Mouse (Mus musculus) lung, embryonic 16.5 days (tissue): ENCODE data around the gene Map1s. TPM values are rescaled to one million over a fixed set of nuclear protein-coding genes. Genes with fewer than 3 reads are reported as not detected.

ENCODE experiments used
- ATAC-seq: fragments of 200-750 bp; cut with Nextera tagmentation; 2 replicates; pipeline ENCODE4 v1.8.0; 2017; ENCODE audit warnings: low read depth, mild to moderate bottlenecking, moderate library complexity
- H3K27ac ChIP-seq: fragments of 300-500 bp; sonication (generic); 2 replicates; pipeline ENCODE4 v1.5.1; 2014; ENCODE audit warnings: mild to moderate bottlenecking, control low read depth, low read length
- H3K27me3 ChIP-seq: fragments of 300-500 bp; sonication (generic); 2 replicates; pipeline ENCODE4 v1.6.1; 2014; ENCODE audit warnings: low read depth, low read length, mixed read lengths; ENCODE audit not compliant: control insufficient read depth, insufficient read depth
- H3K36me3 ChIP-seq: fragments of 300-500 bp; sonication (generic); 2 replicates; pipeline ENCODE4 v1.6.1; 2014; ENCODE audit warnings: low read length; ENCODE audit not compliant: control insufficient read depth, insufficient read depth
- H3K4me1 ChIP-seq: fragments of 300-500 bp; sonication (generic); replicated peaks from 2 replicates; pipeline ENCODE4 v1.6.1; 2014; ENCODE audit warnings: low read length, mixed read lengths; ENCODE audit not compliant: control insufficient read depth, insufficient read depth
- H3K4me2 ChIP-seq: fragments of 300-500 bp; sonication (generic); 2 replicates; pipeline ENCODE4 v1.6.1; 2014; ENCODE audit warnings: low read depth, low read length, control low read depth
- H3K4me3 ChIP-seq: fragments of 300-500 bp; sonication (generic); 2 replicates; pipeline ENCODE4 v1.5.1; 2014; ENCODE audit warnings: mild to moderate bottlenecking, low read length, control low read depth
- H3K9ac ChIP-seq: fragments of 300-500 bp; sonication (generic); 2 replicates; pipeline ENCODE4 v1.6.1; 2014; ENCODE audit warnings: low read length, control low read depth
- H3K9me3 ChIP-seq: fragments of 300-500 bp; sonication (generic); 2 replicates; pipeline ENCODE4 v1.6.1; 2016; ENCODE audit warnings: low read length; ENCODE audit not compliant: control insufficient read depth
- WGBS: fragments of 180-500 bp; shearing (Covaris S2); extraction: QIAGEN DNeasy Blood & Tissue Kit; methylation state at CpG from one replicate; pipeline ENCODE4 v1.1.7; 2014; 5-methylcytosine and 5-hydroxymethylcytosine counted together
- polyA plus RNA-seq: library from polyadenylated mRNA; unstranded; fragments of >200 nt; fragmentation: Nextera tagmentation; extraction: Ambion mirVana; gene quantifications from 2 replicates; pipeline ENCODE4 v1.2.1, GENCODE M21; 2015

Gene Map1s
- polyA plus RNA-seq, 1 experiment from 2014 or later = 49.2 TPM

DNA sequence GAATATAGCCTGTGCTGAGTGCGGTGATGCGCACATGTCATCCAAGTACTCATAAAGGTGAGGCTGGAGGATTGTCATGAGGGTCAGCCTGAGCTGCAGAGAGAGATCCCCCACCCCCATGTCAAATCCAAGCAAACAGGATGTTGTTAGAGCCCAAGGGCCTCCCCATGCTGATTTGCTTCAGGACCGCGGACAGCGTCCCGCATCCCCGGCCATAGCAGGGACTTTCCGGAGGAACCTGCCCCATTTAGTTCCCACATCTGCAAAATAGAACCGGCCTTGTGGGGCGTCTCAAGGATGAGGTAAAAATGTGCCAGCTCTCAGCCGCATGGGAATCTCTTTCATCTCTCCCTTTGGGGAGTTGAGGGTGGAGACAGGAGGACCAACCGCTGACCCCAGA is 20.1 kb upstream of the Map1s start:
- Histone ChIP-seq H3K4me2 (no peak overlapping the region), H3K9me3 (no peaks in the 10 kb centered on the region), H3K9ac (no peak overlapping the region), H3K4me3 (no peak overlapping the region), H3K4me1 (no peaks in the 10 kb centered on the region; the same call in none of the 2 replicates), H3K36me3 (no peaks in the 10 kb centered on the region), H3K27me3 (peaks cover 2% of the 10 kb centered on the region; the same call in 1 of the 2 replicates), H3K27ac (no peak overlapping the region)
- ATAC-seq = no peak
- WGBS = 15% methylated on average over 12 of the region's 12 CpGs

GRCm38 (mm10) chr8:70887669-70888068 is 18.1 kb upstream of the Map1s start:
- Histone ChIP-seq H3K9me3 (no peaks in the 10 kb centered on the region), H3K36me3 (no peaks in the 10 kb centered on the region), H3K27ac (no peak overlapping the region), H3K4me3 (no peak overlapping the region), H3K4me2 (no peak overlapping the region), H3K9ac (no peak overlapping the region), H3K4me1 (peaks cover 7% of the 10 kb centered on the region), H3K27me3 (peaks cover 23% of the 10 kb centered on the region)
- WGBS = 2% methylated on average over 16 of the region's 18 CpGs
- no peak for ATAC-seq

DNA sequence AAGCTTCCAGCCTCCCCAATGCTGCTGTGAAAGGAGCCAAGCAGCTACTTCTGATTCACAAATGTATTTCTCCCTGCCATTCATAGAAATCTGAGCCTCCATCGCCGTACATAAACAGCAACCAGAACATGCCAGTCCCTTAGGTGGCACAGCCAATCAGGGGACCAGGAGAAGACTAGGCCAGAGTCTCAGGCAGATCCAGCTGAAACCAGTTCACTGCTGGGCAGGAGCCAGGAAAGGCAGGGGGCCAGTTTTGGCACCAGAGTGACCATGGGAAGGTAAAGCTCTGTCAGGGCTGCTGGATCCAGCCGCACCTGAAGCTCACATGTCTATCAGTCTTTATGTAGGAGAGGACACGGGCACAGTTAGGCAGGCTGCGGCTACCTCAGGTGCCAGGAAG is 15.1 kb upstream of the Map1s start:
- WGBS = 87% methylated on average over 5 of the region's 5 CpGs
- Histone ChIP-seq H3K4me2 (no peak overlapping the region), H3K27ac (no peak overlapping the region), H3K9me3 (no peaks in the 10 kb centered on the region), H3K4me1 (peaks cover 9% of the 10 kb centered on the region), H3K9ac (no peak overlapping the region), H3K4me3 (no peak overlapping the region), H3K36me3 (peaks cover 17% of the 10 kb centered on the region), H3K27me3 (peaks cover 34% of the 10 kb centered on the region)
- ATAC-seq = no peak

DNA sequence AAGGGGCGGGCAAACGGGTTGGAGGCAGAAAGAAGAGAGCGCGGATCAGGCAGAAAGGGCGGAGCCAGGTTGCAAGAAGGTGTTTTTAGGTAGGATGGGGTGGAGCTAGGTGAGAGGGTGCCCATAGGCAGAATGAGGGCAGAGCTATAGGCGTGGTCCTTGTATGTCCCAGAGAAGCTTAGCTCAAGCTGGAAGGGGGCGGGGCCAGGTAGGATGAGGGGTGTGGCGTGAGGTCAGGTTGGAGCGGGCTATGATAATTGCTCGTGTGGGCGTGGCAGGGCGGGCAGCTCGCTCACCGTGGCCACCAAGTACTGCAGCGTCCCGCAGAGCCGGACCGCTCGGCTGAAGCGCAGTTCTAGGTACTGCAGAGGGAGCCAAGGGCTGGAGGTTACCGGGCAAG is 14.4 kb upstream of the Map1s start:
- H3K4me2 ChIP-seq = peak overlapping the region; percentile 25; the same call in 1 of the 2 replicates
- no peaks in the 10 kb centered on the region for H3K9me3 ChIP-seq
- no peak overlapping the region for H3K27ac ChIP-seq
- H3K9ac ChIP-seq = no peak overlapping the region
- peak; percentile 46 for ATAC-seq
- no peak overlapping the region for H3K4me3 ChIP-seq
- peaks cover 34% of the 10 kb centered on the region for H3K27me3 ChIP-seq
- peaks cover 18% of the 10 kb centered on the region for H3K36me3 ChIP-seq
- 7% methylated on average over 21 of the region's 21 CpGs for WGBS
- peaks cover 16% of the 10 kb centered on the region for H3K4me1 ChIP-seq

DNA sequence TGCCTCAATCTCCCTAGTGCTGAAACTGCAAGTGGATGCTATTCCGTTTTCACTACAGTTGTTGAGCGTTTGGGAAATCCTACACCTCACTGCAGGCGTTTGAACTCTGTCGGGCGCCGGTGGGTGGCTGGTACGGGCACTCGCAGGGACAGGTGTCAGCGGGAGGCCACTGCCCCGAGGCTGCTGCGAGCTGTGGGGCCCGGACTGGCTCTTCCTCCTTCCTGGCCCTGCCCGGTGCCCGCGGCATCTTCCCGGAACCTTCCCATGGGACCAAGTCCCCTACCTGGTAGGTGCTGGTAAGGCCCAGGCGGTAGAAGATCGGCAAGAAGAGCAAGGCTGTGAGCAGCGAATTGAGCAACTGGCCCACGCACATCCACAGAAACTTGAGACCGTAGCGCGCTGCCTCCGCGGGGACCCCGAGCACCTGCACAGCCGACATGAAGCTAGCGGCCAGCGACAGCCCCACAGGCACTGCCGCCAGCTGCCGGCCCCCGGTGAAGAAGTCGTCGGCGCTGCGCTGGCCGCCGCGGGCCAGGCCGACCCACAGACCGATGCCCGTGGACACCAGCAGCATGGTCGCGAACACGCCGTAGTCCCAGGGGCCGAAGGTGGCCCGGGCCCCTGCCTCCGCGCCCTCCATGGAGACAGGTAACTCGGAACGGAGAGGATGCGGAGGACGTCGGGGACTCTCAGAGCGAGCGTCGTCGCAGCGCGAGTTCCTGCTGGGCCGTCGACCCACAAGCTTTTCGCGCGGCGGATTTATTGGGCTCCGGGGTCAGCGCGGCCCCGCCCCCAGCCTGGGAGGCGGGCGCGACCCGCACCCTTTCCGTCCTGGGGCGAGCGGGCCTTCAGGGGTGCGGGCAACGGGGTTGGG is 13.5 kb upstream of the Map1s start, which contains the start of gene Slc5a5:
Slc5a5 (minus strand) TSS at position 736 of the 874 bp plus-strand sequence.
- Histone ChIP-seq H3K36me3 (peaks cover 18% of the 10 kb centered on the region), H3K4me1 (peaks cover 17% of the 10 kb centered on the region), H3K4me3 (peak within 1 kb of the TSS; percentile 24), H3K4me2 (peak within 1 kb of the TSS; percentile 51), H3K9me3 (no peaks in the 10 kb centered on the region), H3K27me3 (peaks cover 34% of the 10 kb centered on the region), H3K27ac (no peak within 1 kb of the TSS), H3K9ac (peak within 1 kb of the TSS; percentile 33; the same call in 1 of the 2 replicates)
- 4% methylated on average over 75 of the region's 80 CpGs for WGBS
- ATAC-seq = no peak

DNA sequence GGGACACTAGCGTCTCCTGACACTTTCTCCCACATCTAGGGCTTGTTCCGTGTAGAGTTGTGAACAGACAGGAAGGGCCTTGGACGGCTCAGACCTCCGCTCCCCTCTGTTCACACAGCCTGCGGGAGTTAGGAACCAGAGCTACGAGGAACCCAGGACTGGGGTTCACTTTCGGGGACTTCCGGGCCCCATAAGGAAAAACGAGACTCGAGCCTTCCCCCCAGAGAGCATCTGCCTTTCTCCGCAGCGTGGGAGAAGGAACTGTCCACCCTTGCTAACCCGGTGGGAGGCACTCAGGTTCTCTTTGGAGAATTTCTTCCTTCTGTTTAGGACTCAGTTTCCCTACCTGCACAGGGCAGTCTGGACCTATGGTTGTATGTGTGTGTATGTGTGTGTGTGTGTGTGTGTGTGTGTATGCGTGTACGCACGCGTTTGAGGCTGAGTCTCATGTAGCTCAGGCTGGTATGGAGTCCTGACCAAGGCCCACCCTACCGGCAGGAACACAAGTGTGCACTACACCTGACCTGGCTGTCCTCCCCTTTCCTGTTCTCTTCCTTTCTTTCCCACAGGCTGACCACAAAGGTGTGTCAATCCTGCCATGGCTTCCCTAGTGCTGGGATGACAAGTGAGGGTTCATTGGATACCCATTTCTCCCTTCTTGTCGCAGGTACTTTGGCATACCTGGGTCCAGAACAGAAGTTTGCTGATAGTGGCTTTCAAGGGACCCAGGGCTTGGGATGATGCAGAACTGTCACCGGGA is 12.7 kb upstream of the Map1s start:
- Histone ChIP-seq H3K9ac (peak overlapping the region; percentile 33; the same call in 1 of the 2 replicates), H3K9me3 (no peaks in the 10 kb centered on the region), H3K36me3 (peaks cover 18% of the 10 kb centered on the region), H3K4me3 (peak overlapping the region; percentile 24), H3K27me3 (peaks cover 34% of the 10 kb centered on the region), H3K4me2 (peak overlapping the region; percentile 51), H3K27ac (no peak overlapping the region), H3K4me1 (peaks cover 17% of the 10 kb centered on the region)
- WGBS = 22% methylated on average over 20 of the region's 20 CpGs
- ATAC-seq = no peak

GRCm38 (mm10) chr8:70893656-70894384 is 11.9 kb upstream of the Map1s start:
- no peak for ATAC-seq
- Histone ChIP-seq H3K27me3 (peaks cover 34% of the 10 kb centered on the region), H3K4me1 (peaks cover 21% of the 10 kb centered on the region), H3K9ac (no peak overlapping the region), H3K4me2 (no peak overlapping the region), H3K36me3 (peaks cover 18% of the 10 kb centered on the region), H3K27ac (no peak overlapping the region), H3K9me3 (no peaks in the 10 kb centered on the region), H3K4me3 (no peak overlapping the region)
- WGBS = 31% methylated on average over 12 of the region's 12 CpGs

DNA sequence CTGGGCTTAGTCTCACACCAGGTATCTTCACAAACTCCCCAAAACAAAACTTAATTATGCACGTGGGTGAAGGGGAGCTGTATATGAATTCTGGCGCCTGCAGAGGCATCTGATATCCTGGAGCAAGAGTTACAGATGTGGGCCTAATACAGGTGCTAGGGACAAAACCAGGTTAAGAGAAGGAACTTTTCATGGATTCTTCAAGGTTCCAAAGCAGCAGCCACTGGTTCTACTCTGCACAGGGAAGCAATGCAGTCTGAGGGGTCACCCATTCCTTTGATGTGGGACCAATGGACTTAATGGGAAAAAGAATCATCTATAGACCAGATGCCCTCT is 11.4 kb upstream of the Map1s start:
- peaks cover 34% of the 10 kb centered on the region for H3K27me3 ChIP-seq

More for the DNA sequence above, 11.4 kb upstream of the Map1s start:
- H3K4me3 ChIP-seq = no peak overlapping the region
- no peak for ATAC-seq
- H3K27ac ChIP-seq = no peak overlapping the region
- H3K36me3 ChIP-seq = peaks cover 18% of the 10 kb centered on the region
- H3K4me2 ChIP-seq = no peak overlapping the region
- peaks cover 21% of the 10 kb centered on the region for H3K4me1 ChIP-seq
- H3K9ac ChIP-seq = no peak overlapping the region
- 55% methylated on average over 2 of the region's 2 CpGs for WGBS
- H3K9me3 ChIP-seq = no peaks in the 10 kb centered on the region
